Mouse (Mus musculus) B cell, adult 2 months (primary cell): ENCODE data around the gene Gm21118.
"Not testable (repeated sequence)": the region's sequence is repeated elsewhere in the genome, so short reads cannot be mapped to it uniquely, and the experiment has no call there.

Experiments used
- DNase-seq, 2 experiments: peaks; one replicate each; pipeline ENCODE4 v3.0.0; 2022

The Gm21118 gene

DNA sequence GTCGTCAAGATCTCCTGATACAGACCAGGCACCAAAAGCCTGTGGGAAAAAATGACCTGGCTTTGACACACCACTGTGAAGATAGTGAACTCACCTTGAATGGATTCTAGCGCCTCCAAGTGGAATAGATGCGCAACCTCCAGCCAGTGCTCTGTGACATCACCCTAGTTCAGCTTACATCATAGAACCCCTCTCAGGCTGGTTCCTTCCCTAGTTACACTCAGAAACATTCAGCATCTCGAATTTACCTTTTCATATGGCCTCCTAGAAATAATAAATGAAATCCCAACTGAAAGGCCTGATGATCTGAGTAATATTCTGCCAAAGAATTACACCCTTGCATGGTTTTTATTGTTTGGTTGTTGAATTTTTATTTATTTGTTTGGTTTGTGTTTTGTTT is at the start of gene Gm21118:
Gene Gm21118 (minus strand): TSS at position 101 of the 400 bp plus-strand sequence.
- not testable (repeated sequence) for DNase-seq

DNA sequence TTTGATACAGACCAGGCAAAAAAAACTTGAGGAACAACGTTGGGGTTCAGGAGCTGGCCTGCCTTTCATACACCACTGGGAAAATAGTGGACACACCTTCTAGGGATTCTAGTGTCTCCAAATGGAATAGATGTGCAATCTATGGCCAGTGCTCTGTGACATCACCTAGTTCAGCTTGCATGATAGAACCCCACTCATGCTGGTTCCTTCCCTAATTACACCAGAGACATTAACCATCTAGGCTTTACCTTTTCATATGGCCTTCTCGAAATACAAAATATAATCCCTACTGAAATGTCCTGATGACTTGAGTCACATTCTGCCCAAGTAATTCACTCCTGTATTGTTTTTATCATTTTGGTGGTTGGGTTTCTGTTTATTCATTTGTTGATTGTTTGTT is 29.7 kb upstream of the Gm21118 start, which contains the start of the genes Gm29423 and Gm29644:
Gene Gm29423 (minus strand): TSS at position 101 of the 400 bp plus-strand sequence.
Gene Gm29644 (minus strand): TSS at position 157 of the 400 bp plus-strand sequence.
- DNase-seq, result not testable (repeated sequence)
